Mouse (Mus musculus): ENCODE measurements around the gene Tapbpl. TPM values are rescaled to one million over a fixed set of nuclear protein-coding genes. Genes with fewer than 3 reads are reported as not detected.

The Tapbpl gene
- 3.9 and 5.1 TPM in 2 replicates for polyA plus RNA-seq (2015; fragmentation: Nextera tagmentation; extraction: Ambion mirVana)

DNA sequence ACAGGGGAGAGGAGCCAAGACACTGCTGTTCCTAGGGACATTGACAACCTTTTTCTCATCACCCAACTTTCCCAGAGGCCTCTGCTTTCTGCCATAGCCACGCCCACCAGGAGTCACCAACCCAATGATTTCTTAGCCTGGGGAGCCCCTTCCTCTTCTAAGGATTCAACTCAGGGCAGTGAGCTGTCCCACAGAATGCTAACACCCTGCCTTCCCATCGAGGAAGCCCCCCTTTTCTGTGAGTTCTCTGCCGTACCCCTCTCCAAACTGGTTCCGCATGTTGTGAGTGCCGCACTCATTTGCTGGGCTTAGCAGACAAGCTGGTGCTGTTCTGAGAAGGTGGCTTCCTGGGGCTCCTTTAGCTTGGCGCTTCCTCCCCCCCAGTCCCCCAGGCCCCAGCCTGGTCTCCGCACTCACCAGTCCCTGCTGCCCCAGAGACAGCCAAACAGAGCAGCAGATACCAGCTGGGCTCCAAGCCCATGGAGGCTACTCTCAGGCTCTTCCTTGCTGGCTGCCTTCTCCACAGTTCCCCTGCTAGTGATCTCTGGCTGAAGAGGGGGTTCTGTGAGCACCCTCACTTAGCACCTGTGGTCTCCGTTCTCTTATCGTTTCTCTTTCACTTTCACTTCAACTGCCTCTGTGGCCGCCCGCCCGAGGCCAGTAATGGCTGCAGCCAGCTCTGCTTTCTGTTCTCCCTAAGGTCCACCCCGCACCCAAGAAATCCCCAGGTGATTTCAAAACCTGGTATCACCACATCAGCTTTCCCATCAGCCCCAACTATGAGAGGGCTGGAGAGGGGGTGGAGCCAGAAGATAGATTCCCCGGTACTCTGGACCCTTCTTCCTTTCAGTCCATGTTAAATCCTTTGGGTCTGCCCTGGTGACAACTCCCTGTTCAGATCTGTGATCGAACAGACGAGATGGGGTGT lies at the start of gene Tapbpl:
TSS of gene Tapbpl (minus strand) at position 744 of the 928 bp plus-strand sequence.

DNA sequence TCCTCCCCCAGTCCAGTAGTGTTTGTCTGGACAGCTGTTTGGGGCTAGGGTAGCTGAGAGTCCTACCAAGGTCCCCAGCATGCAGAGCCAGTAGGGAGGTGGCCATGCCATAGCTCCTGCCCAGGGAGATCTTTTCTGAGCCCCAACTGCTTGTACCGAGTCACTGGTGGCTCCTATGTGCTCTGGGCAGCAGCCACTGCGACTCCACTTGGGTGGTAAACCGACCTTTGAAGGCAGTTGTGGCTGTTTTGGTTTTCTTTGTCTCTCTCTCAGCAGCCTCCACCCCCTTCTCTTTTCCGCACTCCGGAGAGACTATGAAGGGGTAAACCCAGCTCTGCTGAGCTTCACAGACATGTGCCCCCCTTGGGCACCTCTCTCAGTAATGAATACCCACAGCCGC lies 5.1 kb upstream of the Tapbpl start, which contains the start of gene Cd27:
TSS of gene Cd27 (minus strand) at position 229 of the 400 bp plus-strand sequence.

DNA sequence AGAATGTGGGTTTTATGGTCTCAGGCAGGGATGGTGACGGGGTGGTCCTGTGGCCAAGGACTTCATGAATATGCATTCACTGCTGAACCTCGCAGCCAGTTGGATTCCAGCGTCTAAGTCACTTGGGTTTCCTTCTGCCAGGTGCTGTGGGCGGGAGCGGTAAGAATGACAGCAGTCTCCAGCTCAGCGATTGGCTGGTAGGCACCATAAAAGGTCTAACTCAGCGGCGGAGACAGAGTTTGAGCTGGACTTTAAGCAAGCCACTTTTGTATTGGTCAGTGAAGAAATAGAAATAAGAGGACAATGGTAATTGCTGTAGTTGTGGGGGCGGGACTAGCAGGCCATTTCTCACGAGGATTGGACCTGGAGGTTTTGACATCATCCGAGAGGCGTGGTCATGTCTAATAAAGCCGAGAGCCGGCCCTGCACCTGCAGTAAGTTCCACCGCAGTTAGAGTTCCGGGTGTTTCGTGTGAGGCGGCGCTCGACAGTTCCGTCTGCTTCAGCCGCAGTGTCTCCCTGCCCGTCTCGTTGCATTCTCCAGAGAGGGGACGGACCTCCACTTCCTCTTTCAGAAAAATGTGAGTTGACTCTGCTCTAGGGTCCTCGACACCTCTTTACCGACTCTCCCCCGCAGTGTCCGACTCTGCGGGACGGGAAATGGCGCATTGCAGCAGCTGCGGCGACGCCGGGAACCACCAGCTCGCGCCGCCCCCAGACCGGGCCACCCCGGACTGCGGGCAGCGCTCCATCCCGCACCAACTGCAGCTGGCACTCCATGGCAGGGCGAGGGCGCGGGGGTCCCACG lies 16.3 kb downstream of the Tapbpl start, which contains the start of gene Vamp1:
TSS of gene Vamp1 (plus strand) at position 404 of the 807 bp plus-strand sequence.

DNA sequence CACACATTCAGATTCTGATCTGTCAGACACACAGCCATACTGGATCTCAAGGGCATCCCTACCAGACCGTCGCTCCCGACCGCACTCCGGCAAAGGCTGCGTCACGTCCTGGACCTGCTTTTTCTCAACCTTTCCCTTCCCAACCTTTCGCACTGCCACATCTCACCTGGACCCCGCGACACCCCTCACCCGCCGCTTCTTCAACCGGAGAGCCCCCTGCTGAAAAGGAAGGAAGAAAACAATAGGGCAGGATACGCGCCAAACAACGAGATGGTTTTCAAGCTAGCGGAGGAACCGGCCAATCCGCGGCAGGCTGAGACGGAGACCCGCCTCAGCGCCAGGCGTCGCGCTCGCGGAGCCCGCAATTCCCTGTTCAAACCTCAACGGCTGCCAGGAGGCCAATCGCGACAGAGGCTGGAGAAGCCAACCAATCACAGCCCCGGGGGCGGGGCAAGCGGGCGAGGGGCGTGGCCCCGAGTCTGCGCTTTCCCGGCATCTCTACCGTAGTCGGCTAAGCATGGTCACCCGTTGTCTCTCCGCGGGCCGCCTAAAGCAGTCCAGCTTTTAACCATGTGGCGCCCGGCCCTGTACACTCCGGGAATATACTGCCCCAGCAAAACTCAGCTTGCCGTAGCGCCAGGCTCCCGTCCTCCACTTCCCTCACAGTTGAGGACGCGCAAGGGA lies 40.2 kb downstream of the Tapbpl start, which contains the start of the genes Ncapd2 and Mrpl51:
TSS of gene Ncapd2 (minus strand) at position 370 of the 684 bp plus-strand sequence.
TSS of gene Mrpl51 (plus strand) at position 470 of the 684 bp plus-strand sequence.

Small RNA genes lying within 50 kb of the gene (microRNA-seq; reads per million reads assigned to microRNA genes)
- gene Mir3098 (0.21 to 0.81 reads per million in 2 experiments), gene Mir8113 (0 reads per million in 2 experiments)

Other genes starting within 250 kb of the Tapbpl start
- 0.21 and 0.58 TPM in 2 replicates for gene Pianp, start 235.2 kb downstream of the Tapbpl start, polyA plus RNA-seq (2015; fragmentation: Nextera tagmentation; extraction: Ambion mirVana)
- gene Zfp384, start 222.7 kb downstream of the Tapbpl start, polyA plus RNA-seq (2015; fragmentation: Nextera tagmentation; extraction: Ambion mirVana) = 5.5 and 7.5 TPM in 2 replicates
- 56.2 and 64.5 TPM in 2 replicates for gene Ing4, start 192.1 kb downstream of the Tapbpl start, polyA plus RNA-seq (2015; fragmentation: Nextera tagmentation; extraction: Ambion mirVana)
- gene Acrbp, start 182.2 kb downstream of the Tapbpl start, polyA plus RNA-seq (2015; fragmentation: Nextera tagmentation; extraction: Ambion mirVana) = 2.7 and 3.3 TPM in 2 replicates
- gene Lpar5, start 163.9 kb downstream of the Tapbpl start, polyA plus RNA-seq (2015; fragmentation: Nextera tagmentation; extraction: Ambion mirVana) = 0.23 and 0.78 TPM in 2 replicates
- gene Chd4, start 135.9 kb downstream of the Tapbpl start, polyA plus RNA-seq (2015; fragmentation: Nextera tagmentation; extraction: Ambion mirVana) = 37.2 and 42.4 TPM in 2 replicates
- gene Nop2, start 100.0 kb downstream of the Tapbpl start, polyA plus RNA-seq (2015; fragmentation: Nextera tagmentation; extraction: Ambion mirVana) = 28.0 and 28.3 TPM in 2 replicates
- gene Iffo1, start 86.6 kb downstream of the Tapbpl start, polyA plus RNA-seq (2015; fragmentation: Nextera tagmentation; extraction: Ambion mirVana) = 79.7 and 90.1 TPM in 2 replicates
- gene Gapdh, start 65.4 kb downstream of the Tapbpl start, polyA plus RNA-seq (2015; fragmentation: Nextera tagmentation; extraction: Ambion mirVana) = 6,738 and 7,144 TPM in 2 replicates
- gene Ncapd2, start 40.2 kb downstream of the Tapbpl start, polyA plus RNA-seq (2015; fragmentation: Nextera tagmentation; extraction: Ambion mirVana) = 23.9 and 24.4 TPM in 2 replicates
- 437 and 459 TPM in 2 replicates for gene Mrpl51, start 40.1 kb downstream of the Tapbpl start, polyA plus RNA-seq (2015; fragmentation: Nextera tagmentation; extraction: Ambion mirVana)
- 4.6 and 5.5 TPM in 2 replicates for gene Vamp1, start 16.3 kb downstream of the Tapbpl start, polyA plus RNA-seq (2015; fragmentation: Nextera tagmentation; extraction: Ambion mirVana)
- 3.2 and 5.3 TPM in 2 replicates for gene Cd27, start 5.2 kb upstream of the Tapbpl start, polyA plus RNA-seq (2015; fragmentation: Nextera tagmentation; extraction: Ambion mirVana)
- not detected in 2 replicates for gene Tuba3a, start 54.2 kb upstream of the Tapbpl start, polyA plus RNA-seq (2015; fragmentation: Nextera tagmentation; extraction: Ambion mirVana)
- 32.5 and 39.7 TPM in 2 replicates for gene Ltbr, start 82.0 kb upstream of the Tapbpl start, polyA plus RNA-seq (2015; fragmentation: Nextera tagmentation; extraction: Ambion mirVana)
- gene Scnn1a, start 88.8 kb upstream of the Tapbpl start, polyA plus RNA-seq (2015; fragmentation: Nextera tagmentation; extraction: Ambion mirVana) = 0.17 and 0.40 TPM in 2 replicates
- 32.6 and 49.5 TPM in 2 replicates for gene Tnfrsf1a, start 117.5 kb upstream of the Tapbpl start, polyA plus RNA-seq (2015; fragmentation: Nextera tagmentation; extraction: Ambion mirVana)
- gene Plekhg6, start 148.9 kb upstream of the Tapbpl start, polyA plus RNA-seq (2015; fragmentation: Nextera tagmentation; extraction: Ambion mirVana) = 0.13 TPM in 2 replicates